Mouse (Mus musculus): ENCODE data around the gene Cdk12. TPM values are rescaled to one million over a fixed set of nuclear protein-coding genes. Genes with fewer than 3 reads are reported as not detected.

Gene Cdk12
- total RNA-seq, 2 experiments from 2014 or later: 13.0 to 14.0 TPM

- DNase-seq: no peak
Observed at GRCm38 (mm10) chr11:98317479-98317878, 114.6 kb downstream of the Cdk12 start.

GRCm38 (mm10) chr11:98318421-98319116 is 115.7 kb downstream of the Cdk12 start:
- no peak for DNase-seq

GRCm38 (mm10) chr11:98319120-98319519 is 116.3 kb downstream of the Cdk12 start:
- DNase-seq: no peak

GRCm38 (mm10) chr11:98319544-98319943 is 116.7 kb downstream of the Cdk12 start:
- no peak for DNase-seq

- no peak for DNase-seq
Observed at GRCm38 (mm10) chr11:98319944-98320343, 117.1 kb downstream of the Cdk12 start.

- DNase-seq: no peak
Observed at GRCm38 (mm10) chr11:98320381-98320780, 117.5 kb downstream of the Cdk12 start.

- DNase-seq: no peak
Observed at GRCm38 (mm10) chr11:98320806-98321676, 118.2 kb downstream of the Cdk12 start.

- no peak for DNase-seq
Observed at GRCm38 (mm10) chr11:98321677-98322003, 118.8 kb downstream of the Cdk12 start.

GRCm38 (mm10) chr11:98322159-98322558 is 119.3 kb downstream of the Cdk12 start:
- DNase-seq: no peak

GRCm38 (mm10) chr11:98323136-98323866 is 120.4 kb downstream of the Cdk12 start:
- no peak for DNase-seq

- no peak for DNase-seq
Observed at GRCm38 (mm10) chr11:98323933-98324332, 121.1 kb downstream of the Cdk12 start.

GRCm38 (mm10) chr11:98325191-98325820 is 122.4 kb downstream of the Cdk12 start:
- DNase-seq: no peak

GRCm38 (mm10) chr11:98325821-98326218 is 123.0 kb downstream of the Cdk12 start:
- no peak for DNase-seq

GRCm38 (mm10) chr11:98326741-98327135 is 123.9 kb downstream of the Cdk12 start:
- no peak for DNase-seq

- no peak for DNase-seq
Observed at GRCm38 (mm10) chr11:98327136-98328030, 124.5 kb downstream of the Cdk12 start.

GRCm38 (mm10) chr11:98328031-98328370 is 125.1 kb downstream of the Cdk12 start:
- DNase-seq: no peak

Small RNA genes within 50 kb of the gene (microRNA-seq; reads per million reads assigned to microRNA genes)
- gene Gm27399 (ENCODE audit: borderline replicate concordance in 2 of 2) (0 reads per million in 2 experiments), gene Mir5119 (ENCODE audit: borderline replicate concordance in 2 of 2) (0 reads per million in 2 experiments)

Other genes starting within 250 kb of the Cdk12 start
- 1 to 10 TPM; 3.1 TPM for gene Plxdc1, start 216.6 kb upstream of the Cdk12 start, total RNA-seq (2021)
- under 1 TPM in 1 of 2 experiments, not detected in 1; 0.27 TPM for gene Arl5c, start 206.9 kb upstream of the Cdk12 start, total RNA-seq (2021)
- gene Cacnb1, start 180.0 kb upstream of the Cdk12 start, total RNA-seq (2021): 100 to 1,000 TPM; 212 to 259 TPM
- gene Rpl19, start 176.3 kb upstream of the Cdk12 start, total RNA-seq (2021): 100 to 1,000 TPM; 421 to 453 TPM
- gene Stac2, start 149.6 kb upstream of the Cdk12 start, total RNA-seq (2021): under 1 TPM in 1 of 2 experiments, not detected in 1; 0.13 TPM
- gene Fbxl20, start 52.7 kb upstream of the Cdk12 start, total RNA-seq (2021): 10 to 100 TPM; 10.3 to 11.1 TPM
- gene Med1, start 9.8 kb upstream of the Cdk12 start, total RNA-seq (2021): 10 to 100 TPM; 21.2 to 23.1 TPM
- gene Neurod2, start 126.6 kb downstream of the Cdk12 start, total RNA-seq (2021): not detected
- under 1 TPM in 1 of 2 experiments, not detected in 1; 0.35 TPM for gene Ppp1r1b, start 145.3 kb downstream of the Cdk12 start, total RNA-seq (2021)
- 10 to 100 TPM in 1 of 2 experiments, 1 to 10 TPM in 1; 9.6 to 11.8 TPM for gene Stard3, start 155.3 kb downstream of the Cdk12 start, total RNA-seq (2021)
- 1,000 to 10,000 TPM; 2,256 to 3,626 TPM for gene Tcap, start 180.8 kb downstream of the Cdk12 start, total RNA-seq (2021)
- 1 to 10 TPM in 1 of 2 experiments, under 1 TPM in 1; 0.87 to 2.9 TPM for gene Pnmt, start 183.4 kb downstream of the Cdk12 start, total RNA-seq (2021)
- 1 to 10 TPM; 1.9 to 2.1 TPM for gene Pgap3, start 197.4 kb downstream of the Cdk12 start, total RNA-seq (2021)
- 1 to 10 TPM; 2.0 to 2.3 TPM for gene Erbb2, start 209.4 kb downstream of the Cdk12 start, total RNA-seq (2021)
- gene Mien1, start 235.9 kb downstream of the Cdk12 start, total RNA-seq (2021): 10 to 100 TPM; 31.7 to 35.5 TPM
- under 1 TPM in 1 of 2 experiments, not detected in 1; 0.16 TPM for gene Grb7, start 243.3 kb downstream of the Cdk12 start, total RNA-seq (2021)